Mouse (Mus musculus) CH12.LX (cell line): ENCODE measurements at regions not wholly inside any gene's neighbourhood (a gene's known extent, or its start where the extent isn't known, plus 50 kb on each side); places are given as distances from the start of the nearest gene placed in this dataset.

ENCODE experiments used
- DNase-seq: peaks from one replicate; pipeline ENCODE4 v3.0.0-alpha.2; 2013; ENCODE audit errors: extremely low read depth
- H3K27ac ChIP-seq: 2 replicates; pipeline ENCODE4 v1.5.1; 2012; ENCODE audit warnings: low read depth, mild to moderate bottlenecking, control low read depth, moderate library complexity; ENCODE audit not compliant: insufficient read depth
- H3K27me3 ChIP-seq: replicated peaks from 2 replicates; pipeline ENCODE3; 2012; ENCODE audit warnings: inconsistent platforms
- H3K36me3 ChIP-seq, 2 experiments: replicated peaks in 1 of 2; 2 replicates each; pipeline versions ENCODE3 to v1.6.1; 2012; ENCODE audit warnings: inconsistent platforms in 1 of 2, low read length in 1 of 2, mild to moderate bottlenecking in 1 of 2, mixed read lengths in 1 of 2, moderate library complexity in 1 of 2; ENCODE audit not compliant: control insufficient read depth in 1 of 2, insufficient read depth in 1 of 2
- H3K4me1 ChIP-seq, 2 experiments: 2 replicates each; pipeline ENCODE4 v1.6.1; 2012; ENCODE audit warnings: inconsistent platforms in 1 of 2, moderate library complexity in 1 of 2; ENCODE audit not compliant: insufficient read depth in 2 of 2, control insufficient read depth in 1 of 2
- H3K4me2 ChIP-seq: 2 replicates; pipeline ENCODE4 v1.6.1; 2012; ENCODE audit warnings: low read depth, mild to moderate bottlenecking, control low read depth; ENCODE audit not compliant: poor library complexity, insufficient read depth, severe bottlenecking
- H3K4me3 ChIP-seq, 3 experiments: fragments of 150-350 bp in 1 of 3; sonication (generic) in 1 of 3; replicated peaks in 1 of 3; 2 replicates each; pipeline versions ENCODE3 to v1.5.1; 2011 to 2012; ENCODE audit warnings: low read depth in 2 of 3, low read length in 2 of 3, mild to moderate bottlenecking in 2 of 3, moderate library complexity in 2 of 3, control low read depth in 1 of 3, improper control_type of control experiment in 1 of 3, inconsistent platforms in 1 of 3, mixed read lengths in 1 of 3; ENCODE audit not compliant: poor library complexity in 1 of 3
- H3K79me2 ChIP-seq: replicated peaks from 2 replicates; pipeline ENCODE4 v1.6.1; 2012; ENCODE audit warnings: mild to moderate bottlenecking, moderate library complexity; ENCODE audit not compliant: control insufficient read depth, poor library complexity, insufficient read depth, severe bottlenecking; ENCODE audit errors: extremely low read depth
- H3K9ac ChIP-seq: 2 replicates; pipeline ENCODE4 v1.6.1; 2012; ENCODE audit warnings: low read depth, mild to moderate bottlenecking, control low read depth, moderate library complexity; ENCODE audit not compliant: insufficient read depth
- H3K9me3 ChIP-seq: replicated peaks from 2 replicates; pipeline ENCODE3; 2012; ENCODE audit warnings: low read length, inconsistent platforms, mixed read lengths
- ELF1 ChIP-seq: IDR thresholded peaks from 2 replicates; pipeline ENCODE4 v1.6.1; 2014; ENCODE audit warnings: low read depth, mild to moderate bottlenecking, inconsistent platforms, low read length, improper control_type of control experiment
- ETS1 ChIP-seq: conservative IDR thresholded peaks from 2 replicates; pipeline ENCODE4 v1.6.1; 2012; ENCODE audit warnings: low read depth, mild to moderate bottlenecking, inconsistent platforms, low read length, improper control_type of control experiment, moderate library complexity
- HCFC1 ChIP-seq: IDR thresholded peaks from 2 replicates; pipeline ENCODE4 v1.6.1; 2012; ENCODE audit warnings: low read depth, mild to moderate bottlenecking, inconsistent platforms, low read length, improper control_type of control experiment
- IRF4 ChIP-seq: IDR thresholded peaks from 2 replicates; pipeline ENCODE4 v1.6.1; 2014; ENCODE audit warnings: low read depth, mild to moderate bottlenecking, inconsistent platforms, low read length, improper control_type of control experiment
- KAT2A ChIP-seq: IDR thresholded peaks from 2 replicates; pipeline ENCODE4 v1.6.1; 2012; ENCODE audit warnings: low read length, improper control_type of control experiment, inconsistent platforms; ENCODE audit not compliant: insufficient replicate concordance
- MEF2A ChIP-seq: IDR thresholded peaks from 2 replicates; pipeline ENCODE4 v1.6.1; 2014; ENCODE audit warnings: low read depth, mild to moderate bottlenecking, inconsistent platforms, low read length, improper control_type of control experiment, borderline replicate concordance
- MYC ChIP-seq: IDR thresholded peaks from 2 replicates; pipeline ENCODE4 v1.6.1; 2011; ENCODE audit warnings: low read depth, mild to moderate bottlenecking, improper control_type of control experiment, low read length
- NELFE ChIP-seq: IDR thresholded peaks from 2 replicates; pipeline ENCODE4 v1.6.1; 2011; ENCODE audit warnings: low read depth, low read length, improper control_type of control experiment
- POLR2AphosphoS2 ChIP-seq: IDR thresholded peaks from 2 replicates; pipeline ENCODE4 v1.6.1; 2011; ENCODE audit warnings: low read depth, low read length, improper control_type of control experiment
- RCOR1 ChIP-seq: conservative IDR thresholded peaks from 2 replicates; pipeline ENCODE4 v1.6.1; 2012; ENCODE audit warnings: low read depth, mild to moderate bottlenecking, inconsistent platforms, low read length, improper control_type of control experiment
- SIN3A ChIP-seq: IDR thresholded peaks from 2 replicates; pipeline ENCODE4 v1.6.1; 2012; ENCODE audit warnings: low read length, improper control_type of control experiment, inconsistent platforms
- TBP ChIP-seq: conservative IDR thresholded peaks from 2 replicates; pipeline ENCODE4 v1.6.1; 2011; ENCODE audit warnings: low read depth, low read length, improper control_type of control experiment
- UBTF ChIP-seq: IDR thresholded peaks from 2 replicates; pipeline ENCODE4 v1.6.1; 2012; ENCODE audit warnings: low read depth, mild to moderate bottlenecking, inconsistent platforms, low read length, improper control_type of control experiment, moderate library complexity
- USF1 ChIP-seq: IDR thresholded peaks from 2 replicates; pipeline ENCODE4 v1.6.1; 2014; ENCODE audit warnings: low read depth, mild to moderate bottlenecking, inconsistent platforms, low read length, improper control_type of control experiment
- ZKSCAN1 ChIP-seq: IDR thresholded peaks from 2 replicates; pipeline ENCODE4 v1.6.1; 2012; ENCODE audit warnings: low read depth, inconsistent platforms, low read length, improper control_type of control experiment, borderline replicate concordance
- ZNF384 ChIP-seq: IDR thresholded peaks from 2 replicates; pipeline ENCODE4 v1.6.1; 2012; ENCODE audit warnings: low read depth, low read length, improper control_type of control experiment, inconsistent platforms
- dilution Hi-C: fragments of 300-500 bp; cut with MboI; formaldehyde crosslinking; loops from 2 replicates; pipeline ENCODE4 v1.14.3; 2020; ENCODE audit warnings: low sequenced_read_pairs; ENCODE audit not compliant: extremely low pct_unique_long_range_greater_than_20kb, extremely low pct_ligation_motif_present
- in situ Hi-C: fragments of 300-500 bp; cut with MboI; formaldehyde crosslinking; loops from 3 replicates; pipeline ENCODE4 v1.14.3; 2019; ENCODE audit warnings: low sequenced_read_pairs, low pct_ligation_motif_present, low pct_unique_long_range_greater_than_20kb, mixed read lengths

- Histone ChIP-seq H3K4me3 (no peak overlapping the region), H3K27ac (no peak overlapping the region), H3K4me1 (no peaks in the 10 kb centered on the region), H3K9ac (no peak overlapping the region), H3K9me3 (peaks cover 47% of the 10 kb centered on the region), H3K36me3 (no peaks in the 10 kb centered on the region), H3K27me3 (no peaks in the 10 kb centered on the region), H3K4me2 (no peak overlapping the region), H3K79me2 (no peaks in the 10 kb centered on the region)
- dilution Hi-C loops (no loop called here), in situ Hi-C loops (no loop called here)
- no peak for TF ChIP-seq POLR2AphosphoS2
- no peak for TF ChIP-seq ETS1
- no peak for TF ChIP-seq NELFE
- TF ChIP-seq MYC = no peak
- no peak for TF ChIP-seq ZNF384
- no peak for TF ChIP-seq IRF4
- no peak for TF ChIP-seq SIN3A
- TF ChIP-seq KAT2A = no peak
- no peak for TF ChIP-seq USF1
- TF ChIP-seq TBP = no peak
- no peak for TF ChIP-seq ZKSCAN1
- no peak for TF ChIP-seq HCFC1
- no peak for TF ChIP-seq RCOR1
- TF ChIP-seq ELF1 = no peak
- no peak for TF ChIP-seq UBTF
- no peak for TF ChIP-seq MEF2A
- DNase-seq = no peak
Measured at GRCm38 (mm10) chr2:94901580-94901979, 463.6 kb upstream of the Api5 start.
